Mouse (Mus musculus) heart, postnatal 0 days (tissue): ENCODE results near the gene Adam23. TPM values are rescaled to one million over a fixed set of nuclear protein-coding genes. Genes with fewer than 3 reads are reported as not detected.

Source experiments
- ATAC-seq: fragments of 200-750 bp; cut with Nextera tagmentation; 2 replicates; pipeline ENCODE4 v1.8.0; 2017; ENCODE audit warnings: low read depth, moderate number of reproducible peaks, moderate library complexity; ENCODE audit not compliant: insufficient read depth
- DNase-seq: peaks from one replicate; pipeline ENCODE4 v3.0.0-alpha.2; 2016; ENCODE audit warnings: low spot score
- H3K27ac ChIP-seq: fragments of 300-500 bp; sonication (generic); 2 replicates; pipeline ENCODE4 v1.5.1; 2014; ENCODE audit warnings: low read depth, mild to moderate bottlenecking
- H3K27me3 ChIP-seq: fragments of 300-500 bp; sonication (generic); 2 replicates; pipeline ENCODE4 v1.6.1; 2014; ENCODE audit warnings: low read length, mixed read lengths; ENCODE audit not compliant: control insufficient read depth, insufficient read depth
- H3K36me3 ChIP-seq: fragments of 300-500 bp; sonication (generic); replicated peaks from 2 replicates; pipeline ENCODE4 v1.6.1; 2014; ENCODE audit warnings: low read length, mixed read lengths; ENCODE audit not compliant: control insufficient read depth, insufficient read depth
- H3K4me1 ChIP-seq: fragments of 300-500 bp; sonication (generic); 2 replicates; pipeline ENCODE4 v1.6.1; 2014; ENCODE audit warnings: antibody characterized with exemption; ENCODE audit not compliant: control insufficient read depth, insufficient read depth
- H3K4me2 ChIP-seq: fragments of 300-500 bp; sonication (generic); 2 replicates; pipeline ENCODE4 v1.6.1; 2014; ENCODE audit warnings: low read depth, mild to moderate bottlenecking, low read length, moderate library complexity
- H3K4me3 ChIP-seq: fragments of 300-500 bp; sonication (generic); 2 replicates; pipeline ENCODE4 v1.5.1; 2014; ENCODE audit warnings: low read depth, low read length
- H3K9ac ChIP-seq: fragments of 300-500 bp; sonication (generic); replicated peaks from 2 replicates; pipeline ENCODE4 v1.6.1; 2014; ENCODE audit warnings: low read depth, low read length, mixed read lengths
- H3K9me3 ChIP-seq: fragments of 300-500 bp; sonication (generic); replicated peaks from 2 replicates; pipeline ENCODE4 v1.6.1; 2016; ENCODE audit warnings: low read length; ENCODE audit not compliant: control insufficient read depth
- CTCF ChIP-seq: IDR thresholded peaks from 2 replicates; pipeline ENCODE4 v1.5.1; 2016; ENCODE audit warnings: antibody characterized with exemption, control low read depth, low read depth
- EP300 ChIP-seq: IDR thresholded peaks from 2 replicates; pipeline ENCODE4 v1.6.1; 2016; ENCODE audit warnings: antibody characterized with exemption, low read depth
- WGBS: fragments of 180-500 bp; shearing (Covaris S2); extraction: QIAGEN DNeasy Blood & Tissue Kit; methylation state at CpG from one replicate; pipeline ENCODE4 v1.1.7; 2014; 5-methylcytosine and 5-hydroxymethylcytosine counted together
- polyA plus RNA-seq: library from polyadenylated mRNA; unstranded; fragments of >200 nt; fragmentation: Nextera tagmentation; extraction: Ambion mirVana; gene quantifications from 2 replicates; pipeline ENCODE4 v1.2.1, GENCODE M21; 2015
- total RNA-seq: library from RNA; depleted of rRNA; stranded (reverse); fragments of >200 nt; gene quantifications from 2 replicates; pipeline ENCODE4 v1.2.3, GENCODE M21; 2014; ENCODE audit warnings: low replicate concordance

The Adam23 gene
- total and polyA plus RNA-seq, 2 experiments from 2014 or later: 0.72 to 3.7 TPM

DNA sequence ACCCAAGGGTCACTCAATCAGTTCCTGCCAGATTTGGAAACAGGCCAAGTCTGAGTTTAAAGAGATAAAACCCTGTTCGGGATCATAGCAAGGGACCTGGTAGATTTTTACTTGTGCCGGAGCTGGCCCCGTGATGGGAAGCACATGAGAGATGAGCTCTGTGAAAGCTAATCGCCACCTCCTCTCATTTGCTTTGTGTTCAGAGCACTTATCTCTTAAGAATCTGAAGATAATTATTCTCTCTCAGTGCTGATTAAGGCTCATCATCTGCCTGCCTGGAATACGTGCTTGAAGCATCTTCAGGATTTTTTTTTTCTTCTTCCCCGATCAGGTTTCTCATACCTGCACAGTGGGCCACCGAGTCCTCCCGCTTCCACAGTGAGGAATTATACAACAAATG is 133.5 kb downstream of the Adam23 start:
- TF ChIP-seq EP300 (no peak), CTCF (no peak)

DNA sequence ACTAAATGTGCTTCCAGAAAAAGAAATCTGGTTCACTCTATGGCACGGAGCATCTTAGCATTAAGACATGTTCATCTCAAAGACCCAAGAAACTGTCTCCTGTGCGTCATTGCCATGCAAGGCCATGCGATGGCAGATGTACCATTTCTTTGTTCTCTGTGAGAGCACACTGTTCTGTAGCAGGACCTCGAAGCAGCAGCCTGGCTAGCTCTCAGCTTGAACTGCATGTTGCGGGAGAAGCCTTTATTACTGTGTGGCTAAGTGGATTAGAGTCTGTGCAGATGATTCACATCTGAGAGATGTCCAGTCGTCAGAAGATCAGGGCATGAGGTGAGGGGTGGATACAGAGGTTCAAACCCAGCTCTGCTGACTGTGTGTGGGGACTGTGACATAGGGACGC is 141.2 kb downstream of the Adam23 start:
- ATAC-seq: no peak
- no peak for DNase-seq
- H3K9me3 ChIP-seq: no peaks in the 10 kb centered on the region
- no peaks in the 10 kb centered on the region for H3K27me3 ChIP-seq
- 75% methylated on average over 7 of the region's 7 CpGs for WGBS
- TF ChIP-seq EP300: no peak
- no peak for TF ChIP-seq CTCF
- H3K4me2 ChIP-seq: no peak overlapping the region
- no peak overlapping the region for H3K9ac ChIP-seq
- no peak overlapping the region for H3K4me3 ChIP-seq
- no peaks in the 10 kb centered on the region for H3K4me1 ChIP-seq
- H3K27ac ChIP-seq: no peak overlapping the region
- no peaks in the 10 kb centered on the region for H3K36me3 ChIP-seq

More for the DNA sequence above, 133.5 kb downstream of the Adam23 start:
- no peak overlapping the region for H3K4me2 ChIP-seq
- H3K27ac ChIP-seq: no peak overlapping the region
- DNase-seq: no peak
- no peak overlapping the region for H3K4me3 ChIP-seq
- whole genome bisulfite sequencing: 71% methylated on average over 8 of the region's 8 CpGs
- H3K9ac ChIP-seq: no peak overlapping the region
- H3K4me1 ChIP-seq: no peaks in the 10 kb centered on the region
- H3K27me3 ChIP-seq: no peaks in the 10 kb centered on the region
- ATAC-seq: no peak
- no peaks in the 10 kb centered on the region for H3K9me3 ChIP-seq
- no peaks in the 10 kb centered on the region for H3K36me3 ChIP-seq

DNA sequence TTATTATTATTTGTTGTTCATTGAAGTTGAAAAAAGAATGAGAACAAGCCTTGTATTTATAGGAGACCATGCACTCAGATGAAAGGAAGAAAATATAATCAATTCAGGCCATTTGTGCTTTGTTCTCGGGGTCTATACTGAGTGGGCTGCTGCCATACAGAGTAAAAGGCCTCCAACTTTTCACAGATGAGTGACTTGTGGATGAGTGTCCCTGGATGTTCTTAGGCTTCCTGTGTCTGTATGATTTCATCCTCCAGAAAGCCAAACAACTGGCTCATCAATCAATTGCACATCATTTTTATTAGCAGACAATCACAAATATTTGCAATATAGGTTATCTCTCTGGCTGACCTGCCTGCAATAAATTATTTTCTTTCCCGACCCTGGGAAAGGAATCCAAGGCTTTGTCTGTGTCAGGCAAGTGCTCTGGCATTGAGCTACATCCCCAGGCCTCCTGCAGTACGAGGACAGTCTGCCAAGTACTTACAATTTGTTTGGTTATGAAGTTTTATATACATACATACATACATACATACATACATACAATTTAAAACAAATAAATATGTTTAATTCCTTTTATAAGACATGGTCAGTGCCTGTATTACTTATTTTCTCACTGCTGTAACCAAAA is 158.3 kb downstream of the Adam23 start:
- Histone ChIP-seq H3K9ac (no peak overlapping the region), H3K9me3 (no peaks in the 10 kb centered on the region), H3K4me2 (no peak overlapping the region), H3K27ac (no peak overlapping the region), H3K27me3 (no peaks in the 10 kb centered on the region), H3K4me1 (no peaks in the 10 kb centered on the region), H3K4me3 (no peak overlapping the region), H3K36me3 (no peaks in the 10 kb centered on the region)
- 35% methylated on average over 3 of the region's 3 CpGs for WGBS
- DNase-seq (no peak), ATAC-seq (no peak)
- no peak for TF ChIP-seq EP300
- no peak for TF ChIP-seq CTCF

DNA sequence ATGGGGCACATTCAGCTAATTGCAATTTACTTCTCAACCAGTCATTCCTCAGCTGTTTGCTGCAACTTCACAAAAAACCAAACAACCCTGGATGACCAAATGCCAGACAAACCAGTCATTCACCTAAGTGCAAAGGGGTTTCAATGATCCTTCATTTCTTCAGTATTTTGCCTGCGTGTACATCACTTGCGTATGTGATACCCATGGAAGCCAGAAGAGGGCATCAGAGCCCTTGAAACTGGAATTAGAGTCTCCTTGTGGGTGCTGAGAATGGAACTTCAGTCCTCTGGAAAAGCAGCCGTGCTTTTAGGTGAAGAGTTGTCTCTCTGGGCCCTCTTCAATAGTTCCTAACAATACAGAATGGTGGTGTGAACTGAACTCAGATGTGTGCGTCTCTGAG is 163.9 kb downstream of the Adam23 start:
- Histone ChIP-seq H3K9me3 (no peaks in the 10 kb centered on the region), H3K4me2 (no peak overlapping the region), H3K27ac (no peak overlapping the region), H3K4me3 (no peak overlapping the region), H3K27me3 (peaks cover 9% of the 10 kb centered on the region; the same call in 1 of the 2 replicates), H3K9ac (no peak overlapping the region), H3K4me1 (no peaks in the 10 kb centered on the region), H3K36me3 (no peaks in the 10 kb centered on the region)
- TF ChIP-seq CTCF (no peak), EP300 (no peak)
- ATAC-seq: no peak
- DNase-seq: no peak
- WGBS: 88% methylated on average over 4 of the region's 4 CpGs

DNA sequence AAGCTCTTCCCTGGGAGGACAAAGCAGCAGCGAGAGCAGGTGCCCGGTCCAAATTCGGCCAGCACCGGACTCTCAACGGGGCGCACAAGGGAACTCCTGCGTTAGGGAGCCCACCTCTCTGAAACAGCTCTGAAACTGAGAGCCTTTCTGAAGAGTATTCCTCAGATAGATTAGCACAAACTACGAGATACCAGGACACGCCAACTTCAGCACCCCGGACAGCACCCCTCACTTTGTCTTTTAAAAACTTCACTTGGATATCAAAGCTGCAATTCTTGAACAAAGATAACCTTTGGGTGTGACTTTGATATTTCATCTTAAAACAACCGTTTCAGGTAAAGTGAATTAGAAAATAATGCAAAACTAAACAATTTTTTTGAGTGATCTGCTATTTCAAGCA is 168.9 kb downstream of the Adam23 start:
- H3K4me3 ChIP-seq: no peak overlapping the region
- TF ChIP-seq EP300: no peak
- TF ChIP-seq CTCF: no peak
- H3K4me1 ChIP-seq: no peaks in the 10 kb centered on the region

DNA sequence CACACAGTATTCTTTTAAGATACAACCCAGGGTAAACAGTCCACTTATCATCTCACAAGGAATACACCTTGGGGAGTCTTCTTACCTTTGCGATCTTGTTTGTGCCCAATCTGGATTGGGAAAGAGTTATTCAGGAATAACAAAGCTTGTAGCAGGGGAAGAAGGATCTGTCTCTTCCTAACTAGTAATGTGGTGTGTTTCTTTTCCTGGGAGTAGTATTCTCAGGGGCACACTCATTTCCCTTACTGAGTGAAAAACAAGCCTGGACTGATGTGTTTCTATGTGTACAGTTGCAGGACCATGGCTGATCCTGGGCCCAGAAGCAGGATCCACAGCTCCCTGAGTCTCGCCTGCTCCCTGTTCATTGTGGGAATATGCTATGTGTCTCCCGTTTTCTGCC is 170.0 kb downstream of the Adam23 start, which contains the start of gene Gm39653:
TSS of gene Gm39653 (plus strand) at position 301 of the 400 bp plus-strand sequence.
- Histone ChIP-seq H3K4me2 (no peak within 1 kb of the TSS), H3K36me3 (no peaks in the 10 kb centered on the region), H3K27ac (no peak within 1 kb of the TSS), H3K4me3 (no peak within 1 kb of the TSS), H3K9ac (no peak within 1 kb of the TSS), H3K4me1 (no peaks in the 10 kb centered on the region), H3K27me3 (peaks cover 9% of the 10 kb centered on the region; the same call in 1 of the 2 replicates), H3K9me3 (no peaks in the 10 kb centered on the region)
- DNase-seq (no peak), ATAC-seq (no peak)
- 71% methylated on average over 3 of the region's 3 CpGs for WGBS
- no peak for TF ChIP-seq CTCF
- no peak for TF ChIP-seq EP300

More for the DNA sequence above, 168.9 kb downstream of the Adam23 start:
- Histone ChIP-seq H3K9ac (no peak overlapping the region), H3K9me3 (no peaks in the 10 kb centered on the region), H3K27me3 (peaks cover 9% of the 10 kb centered on the region; the same call in 1 of the 2 replicates), H3K27ac (no peak overlapping the region), H3K36me3 (no peaks in the 10 kb centered on the region), H3K4me2 (no peak overlapping the region)
- 1% methylated on average over 11 of the region's 11 CpGs for WGBS
- ATAC-seq (no peak), DNase-seq (peak; percentile 15)
